ENCODE assay signal across 8 mouse cellular contexts in the genomic region with DNA sequence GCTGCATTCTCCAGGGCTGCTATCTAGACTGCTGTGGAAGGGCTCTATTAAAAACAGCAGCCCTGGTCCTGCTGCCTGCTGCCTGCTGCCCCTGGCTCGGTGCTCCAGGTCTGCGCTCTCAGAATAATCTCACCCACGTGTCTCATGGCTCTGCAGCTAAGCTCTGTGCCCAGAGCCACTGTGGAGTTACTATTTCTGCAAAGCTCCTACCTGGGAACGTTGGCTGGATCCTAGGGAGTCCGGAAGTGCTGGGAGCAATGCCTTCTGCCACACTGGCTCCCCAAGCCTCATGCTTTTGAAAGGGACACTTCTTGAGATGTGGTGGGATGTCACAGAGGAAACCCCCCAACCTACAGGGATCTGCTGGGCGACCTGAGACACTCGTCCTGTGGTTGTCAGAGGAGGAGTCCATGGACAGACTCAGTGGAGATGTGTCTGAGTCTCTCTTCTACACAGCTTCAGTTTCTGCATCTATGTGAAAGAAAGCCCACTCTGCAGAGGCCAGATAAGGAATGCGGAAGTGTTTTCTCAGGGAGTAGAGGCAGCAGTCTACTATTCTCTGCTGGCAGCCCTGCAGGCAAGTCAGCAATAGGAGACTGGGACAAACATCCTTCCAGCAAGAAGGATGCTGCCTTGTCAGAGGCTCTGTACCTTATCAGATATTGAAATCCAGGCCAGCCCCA.
DNase-seq lines count a peak whose midpoint lies in the region; ATAC-seq lines count a peak whose summit lies in the region.

No protein-coding gene starts in this region.

- H3K4me1 ChIP-seq in heart, embryonic 11.5 days (ENCODE audit: control insufficient read depth, insufficient read depth, low read length) = peaks cover 20% of the 10 kb centered on the region
- H3K4me1 ChIP-seq in midbrain, embryonic 13.5 days (replicated peaks) = peaks cover 54% of the 10 kb centered on the region

- 17% methylated on average over 8 of the region's 8 CpGs for WGBS in heart, embryonic 11.5 days (ENCODE audit: insufficient replicate concordance)
- 25% methylated on average over 8 of the region's 8 CpGs for WGBS in midbrain, embryonic 13.5 days

- peak overlapping the region; percentile 82 for H3K27ac ChIP-seq in heart, embryonic 11.5 days (ENCODE audit: low read depth, low read length)
- H3K27ac ChIP-seq in midbrain, embryonic 13.5 days = peak overlapping the region; percentile 40

- no peaks in the 10 kb centered on the region for H3K9me3 ChIP-seq in heart, embryonic 11.5 days (replicated peaks; ENCODE audit: control insufficient read depth, low read length)
- H3K9me3 ChIP-seq in midbrain, embryonic 13.5 days = no peaks in the 10 kb centered on the region

- H3K4me3 ChIP-seq in heart, embryonic 11.5 days (ENCODE audit: low read depth, low read length) = no peak overlapping the region
- H3K4me3 ChIP-seq in midbrain, embryonic 13.5 days (replicated peaks) = no peak overlapping the region

- intact Hi-C loops in left cerebral cortex, postnatal 25 days (cut with DNase I) = no loop called here
- intact Hi-C loops in left cerebral cortex, postnatal 4 days (cut with DNase I) = no loop called here

- peak overlapping the region; percentile 40 for H3K4me2 ChIP-seq in heart, embryonic 11.5 days
- no peak overlapping the region for H3K4me2 ChIP-seq in midbrain, embryonic 13.5 days (replicated peaks)

- no peak overlapping the region for H3K9ac ChIP-seq in heart, embryonic 11.5 days (ENCODE audit: low read depth, low read length)
- 0 out of 2 replicates have a peak overlapping the region, but pooled peaks have one; percentile 29 for H3K9ac ChIP-seq in midbrain, embryonic 13.5 days (replicated peaks)

- ATAC-seq in heart, embryonic 11.5 days (replicated peaks; ENCODE audit: insufficient number of reproducible peaks, low FRiP score, low TSS enrichment) = 0 out of 2 replicates have a peak, but pooled peaks have one; percentile 43
- ATAC-seq in midbrain, embryonic 13.5 days = peak; percentile 18; the same call in 1 of the 2 replicates

- H3K36me3 ChIP-seq in heart, embryonic 11.5 days (ENCODE audit: control insufficient read depth, insufficient read depth, low read length) = no peaks in the 10 kb centered on the region
- no peaks in the 10 kb centered on the region for H3K36me3 ChIP-seq in midbrain, embryonic 13.5 days

- H3K27me3 ChIP-seq in heart, embryonic 11.5 days (ENCODE audit: control insufficient read depth, insufficient read depth, low read length) = no peaks in the 10 kb centered on the region
- no peaks in the 10 kb centered on the region for H3K27me3 ChIP-seq in midbrain, embryonic 13.5 days

- DNase-seq in left cerebral cortex, postnatal 25 days (ENCODE audit: low spot score in 2 of 2) = peak; percentile 51 to 61
- no peak for DNase-seq in left cerebral cortex, postnatal 4 days
- peak; percentile 69 to 70 for DNase-seq in cerebellum, postnatal 25 days
- DNase-seq in embryo, embryonic 10 days (ENCODE audit: low spot score) = no peak
- DNase-seq in adipocyte (ENCODE audit: low spot score) = no peak
- no peak for DNase-seq in lung, postnatal 36 days

Comparison
In these comparisons a context has a peak if more than half of its experiments do, and no peak if none do; other contexts are left out.
1. DNase-seq: peak in left cerebral cortex, postnatal 25 days (2 of 2) and cerebellum, postnatal 25 days (2 of 2); none in left cerebral cortex, postnatal 4 days (single experiment), embryo, embryonic 10 days (single experiment), adipocyte (single experiment) and lung, postnatal 36 days (single experiment).